Comparison of ENCODE assay signal across 7 mouse cellular contexts in the genomic region with DNA sequence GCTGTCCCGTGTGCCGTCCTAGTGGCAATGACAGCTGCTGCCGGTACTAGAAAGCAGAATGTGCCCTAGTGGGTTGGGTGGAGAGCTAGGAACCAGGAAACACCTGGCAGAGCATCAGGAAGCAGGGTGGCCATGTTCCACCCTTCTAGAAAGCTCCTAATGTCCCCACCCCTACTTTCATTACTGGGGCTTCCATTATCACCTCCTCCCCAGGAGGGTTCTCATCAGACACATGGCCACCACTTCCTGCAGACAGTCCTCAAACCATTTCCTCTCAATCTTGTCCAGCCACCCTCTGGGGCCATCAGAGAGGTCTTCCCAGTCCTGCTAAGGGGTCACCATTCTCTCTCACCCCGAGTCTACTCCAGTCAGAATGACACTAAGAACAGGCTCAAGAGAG. TPM values are rescaled to one million over a fixed set of nuclear protein-coding genes. Genes with fewer than 3 reads are reported as not detected.
DNase-seq lines count a peak whose midpoint lies in the region; ATAC-seq lines count a peak whose summit lies in the region.

No protein-coding gene starts in this region.

- H3K9ac ChIP-seq in forebrain, embryonic 16.5 days (replicated peaks; ENCODE audit: low read depth, low read length) = no peak overlapping the region
- no peak overlapping the region for H3K9ac ChIP-seq in liver, embryonic 12.5 days

- peak overlapping the region; percentile 55 for H3K4me3 ChIP-seq in forebrain, embryonic 16.5 days (replicated peaks; ENCODE audit: low read length)
- peak overlapping the region; percentile 67; the same call in 1 of the 2 replicates for H3K4me3 ChIP-seq in liver, embryonic 12.5 days

- DNase-seq in 3T3-L1 (ENCODE audit: low read depth, low spot score) (peak; percentile 34), A20 (ENCODE audit: low read depth, low spot score) (peak; percentile 53)
- peak; percentile 48 for DNase-seq in thymus, postnatal 0 days (ENCODE audit: low spot score)
- no peak for DNase-seq in left cerebral cortex, postnatal 14 days (ENCODE audit: low spot score in 2 of 2)
- no peak for DNase-seq in testis, postnatal 10 days (ENCODE audit: low spot score)

- no peaks in the 10 kb centered on the region for H3K27me3 ChIP-seq in forebrain, embryonic 16.5 days (replicated peaks; ENCODE audit: control insufficient read depth, insufficient read depth, low read length)
- H3K27me3 ChIP-seq in liver, embryonic 12.5 days (replicated peaks) = peaks cover 56% of the 10 kb centered on the region

- peaks cover 49% of the 10 kb centered on the region for H3K4me1 ChIP-seq in forebrain, embryonic 16.5 days (replicated peaks; ENCODE audit: control insufficient read depth, insufficient read depth, low read length)
- peaks cover 54% of the 10 kb centered on the region for H3K4me1 ChIP-seq in liver, embryonic 12.5 days

- intact Hi-C loops in left cerebral cortex, postnatal 14 days (cut with DNase I) = loop anchor here (5.0 kb wide), 1 partner anchor 36 kb away; a partner anchor contains a TSS

- peaks cover 7% of the 10 kb centered on the region; the same call in 1 of the 2 replicates for H3K36me3 ChIP-seq in forebrain, embryonic 16.5 days (ENCODE audit: control insufficient read depth, insufficient read depth)
- peaks cover 23% of the 10 kb centered on the region for H3K36me3 ChIP-seq in liver, embryonic 12.5 days

- H3K9me3 ChIP-seq in forebrain, embryonic 16.5 days (ENCODE audit: control insufficient read depth, low read length) = no peaks in the 10 kb centered on the region
- no peaks in the 10 kb centered on the region for H3K9me3 ChIP-seq in liver, embryonic 12.5 days (replicated peaks)

- H3K4me2 ChIP-seq in forebrain, embryonic 16.5 days (ENCODE audit: low read length) = peak overlapping the region; percentile 95
- peak overlapping the region; percentile 69 for H3K4me2 ChIP-seq in liver, embryonic 12.5 days

- no peak overlapping the region for H3K27ac ChIP-seq in forebrain, embryonic 16.5 days (ENCODE audit: low read length)
- no peak overlapping the region for H3K27ac ChIP-seq in liver, embryonic 12.5 days

- ATAC-seq in forebrain, embryonic 16.5 days = no peak
- no peak for ATAC-seq in liver, embryonic 12.5 days

- 58% methylated on average over 4 of the region's 4 CpGs for WGBS in forebrain, embryonic 16.5 days
- 5% methylated on average over 4 of the region's 4 CpGs for WGBS in liver, embryonic 12.5 days (ENCODE audit: insufficient replicate concordance)

RNA-seq across cellular contexts. Expression of a gene that starts 1.9 kb away (rescaled TPM):
- polyA plus RNA-seq in forebrain, embryonic 16.5 days (2015; fragmentation: Nextera tagmentation; extraction: Ambion mirVana) = 11.0 and 14.1 TPM in 2 replicates
- polyA plus RNA-seq in liver, embryonic 12.5 days (2016; fragmentation: Nextera tagmentation; extraction: Ambion mirVana) = 4.2 and 4.6 TPM in 2 replicates
- polyA plus RNA-seq in thymus, postnatal 0 days (2015; fragmentation: Nextera tagmentation; extraction: Ambion mirVana) = 7.9 and 8.7 TPM in 2 replicates
- total RNA-seq in left cerebral cortex, postnatal 14 days (2021) = 10 to 100 TPM; 94.6 to 95.2 TPM

RNA-seq across cellular contexts. Expression of a gene that starts 37.1 kb away (rescaled TPM):
- polyA plus RNA-seq in forebrain, embryonic 16.5 days (2015; fragmentation: Nextera tagmentation; extraction: Ambion mirVana) = 134 and 145 TPM in 2 replicates
- polyA plus RNA-seq in liver, embryonic 12.5 days (2016; fragmentation: Nextera tagmentation; extraction: Ambion mirVana) = 131 and 150 TPM in 2 replicates
- 126 and 141 TPM in 2 replicates for polyA plus RNA-seq in thymus, postnatal 0 days (2015; fragmentation: Nextera tagmentation; extraction: Ambion mirVana)
- total RNA-seq in left cerebral cortex, postnatal 14 days (2021) = 10 to 100 TPM; 70.6 to 76.7 TPM

RNA-seq across cellular contexts. Expression of a gene that starts 48.4 kb away (rescaled TPM):
- 0.54 and 0.88 TPM in 2 replicates for polyA plus RNA-seq in forebrain, embryonic 16.5 days (2015; fragmentation: Nextera tagmentation; extraction: Ambion mirVana)
- 1.9 and 2.1 TPM in 2 replicates for polyA plus RNA-seq in liver, embryonic 12.5 days (2016; fragmentation: Nextera tagmentation; extraction: Ambion mirVana)
- 4.1 and 4.2 TPM in 2 replicates for polyA plus RNA-seq in thymus, postnatal 0 days (2015; fragmentation: Nextera tagmentation; extraction: Ambion mirVana)
- total RNA-seq in left cerebral cortex, postnatal 14 days (2021) = 1 to 10 TPM; 3.6 to 4.7 TPM

Comparison
In these comparisons a context has a peak if more than half of its experiments do, and no peak if none do; other contexts are left out.
1. DNase-seq: peak in 3T3-L1 (single experiment), A20 (single experiment) and thymus, postnatal 0 days (single experiment); none in left cerebral cortex, postnatal 14 days (0 of 2) and testis, postnatal 10 days (single experiment).